Mouse (Mus musculus) ES-Bruce4 (cell line): ENCODE data around the gene Rrp7a. TPM values are rescaled to one million over a fixed set of nuclear protein-coding genes. Genes with fewer than 3 reads are reported as not detected.

Source experiments
- H3K27ac ChIP-seq: 2 replicates; pipeline ENCODE4 v1.5.1; 2012; ENCODE audit warnings: low read length, inconsistent platforms; ENCODE audit not compliant: insufficient read depth
- H3K27me3 ChIP-seq: 2 replicates; pipeline ENCODE4 v1.6.1; 2012; ENCODE audit warnings: mild to moderate bottlenecking, low read length, inconsistent platforms; ENCODE audit not compliant: control insufficient read depth, poor library complexity, insufficient read depth, severe bottlenecking
- H3K36me3 ChIP-seq: 2 replicates; pipeline ENCODE4 v1.6.1; 2012; ENCODE audit warnings: inconsistent platforms, mild to moderate bottlenecking, low read length, moderate library complexity; ENCODE audit not compliant: control insufficient read depth, poor library complexity, insufficient read depth, severe bottlenecking
- H3K4me1 ChIP-seq: one replicate; pipeline ENCODE4 v1.8.1; 2011; ENCODE audit warnings: low read length; ENCODE audit not compliant: control insufficient read depth, insufficient read depth
- H3K4me3 ChIP-seq: 2 replicates; pipeline ENCODE4 v1.5.1; 2011; ENCODE audit warnings: low read depth, mild to moderate bottlenecking, low read length
- H3K9ac ChIP-seq: 2 replicates; pipeline ENCODE4 v1.6.1; 2012; ENCODE audit warnings: low read depth, mild to moderate bottlenecking, inconsistent platforms; ENCODE audit not compliant: poor library complexity, severe bottlenecking
- H3K9me3 ChIP-seq: replicated peaks from 2 replicates; pipeline ENCODE4 v1.6.1; 2012; ENCODE audit warnings: mild to moderate bottlenecking, low read length, inconsistent platforms; ENCODE audit not compliant: control insufficient read depth, poor library complexity, insufficient read depth, severe bottlenecking
- CTCF ChIP-seq: IDR thresholded peaks from one replicate; pipeline ENCODE4 v1.8.1; 2011; ENCODE audit warnings: low read depth, low read length
- EP300 ChIP-seq: IDR thresholded peaks from 2 replicates; pipeline ENCODE4 v1.6.1; 2011; ENCODE audit warnings: low read depth, low read length; ENCODE audit not compliant: insufficient read depth
- POLR2A ChIP-seq: IDR thresholded peaks from one replicate; pipeline ENCODE4 v1.8.1; 2011; ENCODE audit warnings: low read length; ENCODE audit not compliant: insufficient read depth
- polyA plus RNA-seq: library from polyadenylated mRNA; stranded (reverse); fragments of >200 nt; gene quantifications from 2 replicates; pipeline ENCODE4 v1.2.4, GENCODE M21; 2011; ENCODE audit warnings: low read depth; ENCODE audit not compliant: missing spikeins, insufficient read depth, insufficient read length

Rrp7a gene
- polyA plus RNA-seq, 1 experiment: 90.8 TPM

- H3K9ac ChIP-seq: no peak overlapping the region
- H3K27me3 ChIP-seq: no peaks in the 10 kb centered on the region
- no peak for TF ChIP-seq CTCF
- no peak for TF ChIP-seq EP300
- TF ChIP-seq POLR2A: no peak
- H3K9me3 ChIP-seq: no peaks in the 10 kb centered on the region
- H3K36me3 ChIP-seq: no peaks in the 10 kb centered on the region
- H3K27ac ChIP-seq: no peak overlapping the region
- peaks cover 7% of the 10 kb centered on the region for H3K4me1 ChIP-seq
- H3K4me3 ChIP-seq: no peak overlapping the region
These were observed 45.7 kb upstream of the Rrp7a start for GRCm38 (mm10) chr15:83168311-83168710.

- peak overlapping the region; percentile 30; the same call in 1 of the 2 replicates for H3K27ac ChIP-seq
- H3K4me3 ChIP-seq: no peak overlapping the region
- no peak overlapping the region for H3K9ac ChIP-seq
- H3K36me3 ChIP-seq: no peaks in the 10 kb centered on the region
- peaks cover 7% of the 10 kb centered on the region for H3K4me1 ChIP-seq
- no peaks in the 10 kb centered on the region for H3K27me3 ChIP-seq
- H3K9me3 ChIP-seq: no peaks in the 10 kb centered on the region
- TF ChIP-seq EP300 (no peak), POLR2A (no peak), CTCF (no peak)
These were observed 45.0 kb upstream of the Rrp7a start for GRCm38 (mm10) chr15:83167550-83168065.

- TF ChIP-seq EP300 (no peak), POLR2A (no peak), CTCF (no peak)
- no peak overlapping the region for H3K9ac ChIP-seq
- H3K9me3 ChIP-seq: no peaks in the 10 kb centered on the region
- peaks cover 1% of the 10 kb centered on the region; the same call in 1 of the 2 replicates for H3K36me3 ChIP-seq
- H3K4me1 ChIP-seq: peaks cover 7% of the 10 kb centered on the region
- no peak overlapping the region for H3K4me3 ChIP-seq
- no peaks in the 10 kb centered on the region for H3K27me3 ChIP-seq
- no peak overlapping the region for H3K27ac ChIP-seq
These were observed 44.5 kb upstream of the Rrp7a start for GRCm38 (mm10) chr15:83167126-83167525.

- Histone ChIP-seq H3K9ac (no peak overlapping the region), H3K27me3 (no peaks in the 10 kb centered on the region), H3K36me3 (peaks cover 2% of the 10 kb centered on the region; the same call in 1 of the 2 replicates), H3K9me3 (no peaks in the 10 kb centered on the region), H3K4me1 (peaks cover 7% of the 10 kb centered on the region), H3K27ac (no peak overlapping the region), H3K4me3 (no peak overlapping the region)
- TF ChIP-seq CTCF (no peak), POLR2A (no peak), EP300 (no peak)
These were observed 44.0 kb upstream of the Rrp7a start for GRCm38 (mm10) chr15:83166642-83167041.

GRCm38 (mm10) chr15:83165526-83166315, 43.1 kb upstream of the Rrp7a start:
- Histone ChIP-seq H3K27me3 (no peaks in the 10 kb centered on the region), H3K27ac (peak overlapping the region; percentile 80; the same call in 1 of the 2 replicates), H3K36me3 (peaks cover 2% of the 10 kb centered on the region; the same call in 1 of the 2 replicates), H3K9me3 (no peaks in the 10 kb centered on the region), H3K4me3 (no peak overlapping the region), H3K9ac (no peak overlapping the region), H3K4me1 (peaks cover 7% of the 10 kb centered on the region)
- TF ChIP-seq POLR2A (no peak), CTCF (no peak), EP300 (no peak)

GRCm38 (mm10) chr15:83164971-83165471, 42.4 kb upstream of the Rrp7a start:
- H3K4me3 ChIP-seq: no peak overlapping the region
- TF ChIP-seq EP300 (peak; percentile 88), POLR2A (no peak)
- peaks cover 7% of the 10 kb centered on the region for H3K4me1 ChIP-seq
- H3K27me3 ChIP-seq: no peaks in the 10 kb centered on the region
- H3K27ac ChIP-seq: peak overlapping the region; percentile 80
- H3K9ac ChIP-seq: no peak overlapping the region
- peaks cover 2% of the 10 kb centered on the region; the same call in 1 of the 2 replicates for H3K36me3 ChIP-seq
- H3K9me3 ChIP-seq: no peaks in the 10 kb centered on the region
